Mouse (Mus musculus) frontal cortex, adult 2 months (tissue): ENCODE measurements around the gene Fhad1. TPM values are rescaled to one million over a fixed set of nuclear protein-coding genes. Genes with fewer than 3 reads are reported as not detected.

ENCODE experiments used
- DNase-seq, 2 experiments: peaks; one replicate each; pipeline ENCODE4 v3.0.0; 2022; ENCODE audit warnings: low spot score in 1 of 2; ENCODE audit errors: extremely low spot score in 1 of 2
- polyA plus RNA-seq: library from polyadenylated mRNA; depleted of rRNA; stranded (reverse); fragments of >200 nt; gene quantifications from 2 replicates; pipeline ENCODE4 v1.2.3, GENCODE M21; 2012

The Fhad1 gene
- polyA plus RNA-seq, 1 experiment: 9.8 TPM

- DNase-seq: peak in 1 of 2 experiments; percentile 72
Measured at GRCm38 (mm10) chr4:141895772-141896171, 119.1 kb downstream of the Fhad1 start.

- DNase-seq: no peak
Measured at GRCm38 (mm10) chr4:141893157-141893784, 121.6 kb downstream of the Fhad1 start.

GRCm38 (mm10) chr4:141886385-141886968 is 128.4 kb downstream of the Fhad1 start:
- no peak for DNase-seq

DNA sequence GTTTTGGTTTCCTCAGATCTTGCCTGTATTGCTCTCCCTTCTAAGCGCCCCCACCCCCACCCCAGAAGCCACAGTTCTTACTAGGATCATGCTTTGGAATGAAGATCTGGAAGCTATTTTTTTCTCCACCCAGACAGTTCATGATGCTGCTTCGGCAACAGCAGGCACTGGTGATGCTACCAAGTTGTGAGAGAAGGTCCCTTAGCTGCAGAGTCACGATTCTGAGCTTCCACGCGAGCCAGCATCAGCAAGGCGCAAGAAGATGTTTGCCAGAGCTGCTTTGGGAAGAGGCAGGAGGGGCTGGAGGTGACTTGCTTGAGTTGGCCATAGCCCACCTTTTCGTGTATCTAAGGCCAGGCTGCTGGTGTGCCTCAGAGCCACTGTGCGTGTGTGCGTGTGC is 129.4 kb downstream of the Fhad1 start:
- peak; percentile 72 to 77 for DNase-seq

DNA sequence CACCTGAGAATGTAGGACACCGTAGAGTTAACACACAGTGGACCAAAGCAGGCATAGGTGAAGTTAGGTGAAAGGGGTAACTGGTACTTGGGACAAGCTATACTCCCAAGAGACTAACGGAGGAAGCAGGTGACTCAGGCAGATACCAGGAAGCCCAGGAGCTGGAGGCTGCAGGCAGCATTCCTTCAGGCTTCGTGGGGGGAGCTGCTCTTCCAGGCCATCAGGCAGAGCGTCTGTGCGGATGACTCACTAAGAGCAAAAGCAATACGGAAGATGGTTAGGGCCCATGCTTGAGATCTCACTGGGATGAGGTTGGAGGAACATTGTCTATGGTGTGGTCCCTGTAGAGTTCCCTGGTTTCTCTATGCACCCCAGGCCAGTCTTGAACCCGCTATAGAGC is 132.0 kb downstream of the Fhad1 start:
- DNase-seq: no peak

DNA sequence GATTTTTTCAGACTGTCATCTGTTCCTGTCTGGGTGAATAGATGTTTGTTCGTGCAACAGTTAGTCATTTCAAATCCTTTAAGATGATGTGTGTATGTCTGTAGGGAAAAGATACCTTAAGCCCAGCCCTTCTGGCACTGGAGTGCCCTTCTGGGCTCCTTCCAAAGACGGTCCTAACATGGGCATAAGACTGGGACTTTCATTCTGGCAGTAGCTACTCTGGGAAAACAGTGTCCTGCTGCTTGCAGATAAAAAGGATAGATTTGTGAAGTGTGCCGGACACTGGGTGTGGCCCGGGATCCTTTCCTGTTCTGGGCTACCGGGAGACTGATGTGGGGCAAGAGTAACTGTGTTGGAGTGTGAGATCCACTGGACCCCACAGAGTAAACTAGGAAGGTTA is 132.9 kb downstream of the Fhad1 start:
- no peak for DNase-seq

GRCm38 (mm10) chr4:141881289-141881914 is 133.5 kb downstream of the Fhad1 start:
- no peak for DNase-seq

GRCm38 (mm10) chr4:141879875-141880274 is 135.0 kb downstream of the Fhad1 start:
- DNase-seq: no peak

DNA sequence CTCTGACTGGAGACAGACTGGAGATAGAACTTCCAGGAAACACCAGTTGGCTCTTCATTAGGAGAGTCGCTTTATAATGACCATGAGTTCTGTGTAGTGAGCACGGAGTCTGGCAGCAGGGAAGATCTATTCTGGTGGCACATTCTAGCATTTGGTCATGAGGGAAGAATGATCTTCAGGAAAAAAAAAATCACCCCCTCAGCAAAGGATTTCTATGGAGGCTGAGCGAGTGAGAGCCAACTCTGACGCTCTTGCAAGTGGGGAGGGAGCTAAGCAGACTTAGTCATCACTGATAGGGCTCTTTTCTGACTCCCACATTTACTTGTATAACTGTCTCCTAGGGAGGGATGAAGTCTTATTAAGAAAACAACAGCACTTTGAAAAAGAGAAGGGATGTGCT is 135.8 kb downstream of the Fhad1 start:
- DNase-seq: peak; percentile 72 to 75

- no peak for DNase-seq
Measured at GRCm38 (mm10) chr4:141878621-141879020, 136.3 kb downstream of the Fhad1 start.

DNA sequence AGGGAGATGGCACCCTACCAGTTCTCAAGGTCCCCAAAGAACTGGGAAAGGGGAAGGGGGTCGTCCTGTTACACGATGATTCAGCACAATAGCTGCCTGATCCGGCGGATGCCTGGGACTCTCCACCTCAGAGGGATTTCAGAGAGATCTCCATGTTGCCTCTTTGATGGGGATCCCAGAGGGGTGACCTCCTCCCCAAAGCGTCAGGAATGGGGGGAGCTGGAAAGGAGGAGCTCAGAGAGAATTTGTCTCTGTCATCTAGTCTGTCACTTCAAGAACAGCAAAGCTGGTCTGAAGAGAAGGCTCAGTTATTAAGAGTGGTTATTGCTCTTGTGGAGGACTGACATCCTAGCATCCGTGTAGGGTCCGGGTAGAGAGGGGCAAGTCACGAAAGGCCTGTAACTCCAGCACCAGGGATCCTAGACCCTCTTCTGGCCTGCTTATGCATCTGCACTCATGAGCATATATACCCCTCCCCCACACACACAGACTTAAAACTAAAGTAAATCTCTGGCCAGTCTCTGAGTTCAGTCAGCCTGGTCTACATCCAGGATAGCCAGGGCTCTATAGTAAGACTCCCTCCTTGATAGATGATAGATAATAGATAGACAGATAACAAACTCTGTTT is 139.3 kb downstream of the Fhad1 start:
- DNase-seq: no peak

DNA sequence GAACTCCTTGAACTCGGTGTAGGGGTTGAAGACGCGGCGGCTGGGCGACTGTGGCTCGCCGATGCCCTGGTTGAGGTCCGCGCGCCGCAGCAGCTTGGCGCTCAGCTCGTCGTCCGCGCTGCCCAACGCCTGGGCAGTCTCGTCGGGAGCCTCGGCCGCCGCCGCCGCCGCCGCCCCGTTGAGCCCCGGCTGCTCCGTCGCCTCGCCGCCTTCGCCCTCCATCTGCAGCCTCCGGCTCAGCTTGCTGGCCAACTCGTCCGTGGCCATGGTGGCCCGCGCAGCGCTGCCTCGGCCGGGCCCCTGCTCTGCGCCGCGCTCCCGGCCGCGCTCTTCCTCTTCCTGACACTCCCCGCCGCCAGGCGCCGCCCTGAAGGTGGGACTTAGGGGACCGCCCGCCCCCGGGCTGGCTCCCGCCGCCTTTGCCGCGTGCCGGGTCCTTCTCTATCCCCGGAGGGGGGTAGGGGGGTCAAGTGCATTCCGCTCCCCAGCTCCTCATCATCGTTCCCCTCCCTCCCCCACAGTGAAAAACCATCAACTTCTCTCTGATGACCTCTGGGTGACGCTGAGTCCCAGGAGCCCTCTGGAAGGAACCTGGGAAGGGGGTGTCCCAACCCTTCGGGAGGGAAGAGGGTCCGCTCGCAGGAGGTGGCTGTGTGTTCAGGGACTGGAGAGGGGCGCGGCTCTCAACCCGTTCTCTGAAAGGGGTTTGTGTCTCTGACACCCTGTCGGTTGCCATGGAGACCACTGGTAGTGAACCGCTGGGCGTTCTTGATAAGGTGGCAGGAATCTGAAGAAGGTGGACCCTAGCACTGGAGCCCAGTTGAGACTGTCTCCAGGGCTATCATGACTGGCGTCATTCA is 140.1 kb downstream of the Fhad1 start, which contains the start of gene Efhd2:
Gene Efhd2, minus strand, starts transcription at position 320 of the 860 bp plus-strand sequence.
- peak in 1 of 2 experiments; percentile 81 for DNase-seq

DNA sequence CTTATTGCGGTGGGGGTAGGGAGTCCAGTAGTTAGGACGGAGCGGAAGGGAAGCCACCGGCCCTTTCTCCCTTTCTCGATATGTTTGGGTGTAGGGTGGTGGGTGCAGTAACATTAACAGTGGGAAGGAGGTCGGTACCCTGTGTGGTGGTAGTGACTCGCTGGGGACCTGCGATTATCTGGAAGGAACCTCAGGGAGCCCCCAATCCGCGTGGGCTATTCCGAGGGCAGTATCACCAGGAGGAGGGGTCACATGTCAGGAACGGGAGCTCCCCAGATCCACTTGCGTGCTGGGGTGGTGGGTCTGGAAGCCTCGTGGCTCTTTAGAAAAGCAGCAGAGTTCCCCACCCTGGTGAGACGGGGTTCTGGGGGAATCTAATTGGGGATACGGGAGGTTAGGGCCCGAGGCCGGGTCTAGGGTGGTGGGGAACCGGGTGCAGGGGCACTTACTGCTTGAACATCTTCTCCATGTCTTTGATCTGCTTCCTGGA is 140.7 kb downstream of the Fhad1 start:
- DNase-seq: no peak

DNA sequence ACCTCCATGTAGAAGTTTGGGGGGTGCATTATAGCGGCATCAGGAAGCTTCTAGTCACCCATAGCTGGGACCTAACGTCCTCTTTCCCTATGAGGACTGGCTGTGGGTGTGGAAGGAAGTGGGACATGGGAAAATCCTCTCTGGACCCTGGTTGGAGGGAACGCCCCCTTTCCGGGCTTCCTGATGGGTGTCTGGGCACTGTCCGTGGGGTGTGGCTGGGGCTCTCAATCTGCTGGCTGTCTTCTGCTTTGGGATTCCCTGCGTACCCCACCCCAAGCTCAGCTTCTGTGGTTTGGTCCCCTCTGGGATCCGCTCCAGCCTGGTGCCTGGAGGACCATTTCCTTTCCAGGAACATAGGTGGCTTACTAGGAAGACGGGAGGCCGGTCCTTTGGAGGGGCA is 141.9 kb downstream of the Fhad1 start:
- no peak for DNase-seq

DNA sequence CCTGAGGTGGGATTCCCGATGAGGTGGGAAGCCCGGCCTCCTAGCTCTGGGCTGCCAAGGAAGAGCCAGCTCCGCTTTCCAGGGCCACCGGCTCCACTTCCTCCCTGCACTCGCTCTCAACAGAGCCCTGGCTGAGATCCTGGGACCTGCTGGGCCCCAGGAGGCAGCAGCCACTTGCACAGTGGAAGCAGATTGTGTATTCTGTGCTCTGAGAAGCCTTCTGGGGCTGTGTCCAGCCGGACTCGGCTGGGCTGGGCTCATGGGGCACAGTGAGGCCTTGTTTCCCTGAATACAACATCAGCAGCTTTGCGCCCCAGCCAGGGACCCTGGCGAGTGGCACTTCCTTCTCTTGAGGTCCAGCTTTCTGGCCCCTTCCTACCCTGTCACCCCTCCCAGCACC is 143.0 kb downstream of the Fhad1 start:
- DNase-seq: peak; percentile 72 to 77

GRCm38 (mm10) chr4:141871333-141871725 is 143.6 kb downstream of the Fhad1 start:
- DNase-seq: no peak

GRCm38 (mm10) chr4:141870666-141871332 is 144.1 kb downstream of the Fhad1 start:
- DNase-seq: no peak

GRCm38 (mm10) chr4:141869436-141870215 is 145.3 kb downstream of the Fhad1 start:
- DNase-seq: no peak

- no peak for DNase-seq
Measured at GRCm38 (mm10) chr4:141868051-141868450, 146.8 kb downstream of the Fhad1 start.
